11 mouse cellular contexts compared by ENCODE assay signal in genomic region chr12:33062379-33062778, GRCm38 (mm10). TPM values are rescaled to one million over a fixed set of nuclear protein-coding genes. Genes with fewer than 3 reads are reported as not detected.
A peak's percentile ranks its signal among the peaks of the same experiment; 100 is the strongest.
DNase-seq lines count a peak whose midpoint lies in the region; ATAC-seq and TF ChIP-seq lines count a peak whose summit lies in the region.
"Not testable (repeated sequence)": the region's sequence is repeated elsewhere in the genome, so short reads cannot be mapped to it uniquely, and the experiment has no call there.
"Had no signal": no experiment of that assay in that cellular context is flagged by ENCODE, and none has a peak within 500 bp of the region (broad histone marks: within the 10 kb centered on the region; RNA-seq: fewer than 3 reads in every experiment).

No protein-coding gene starts in this region.

- WGBS in heart, embryonic 16.5 days: 19% methylated on average over 2 of the region's 2 CpGs
- WGBS in limb, embryonic 14.5 days: 31% methylated on average over 2 of the region's 2 CpGs

- peak overlapping the region; percentile 54 for H3K27ac ChIP-seq in heart, embryonic 16.5 days (ENCODE audit: low read length)
- H3K27ac ChIP-seq in limb, embryonic 14.5 days (replicated peaks; ENCODE audit: low read depth, low read length): not testable (repeated sequence)

- H3K4me3 ChIP-seq in heart, embryonic 16.5 days (ENCODE audit: low read length); limb, embryonic 14.5 days (replicated peaks; ENCODE audit: low read length): not testable (repeated sequence)

- intact Hi-C loops in heart, postnatal 36 days (cut with DNase I): loop anchor here (5.0 kb wide), 1 partner anchor 35 kb away; no protein-coding TSS in a partner anchor

- H3K9ac ChIP-seq in heart, embryonic 16.5 days (ENCODE audit: low read length); limb, embryonic 14.5 days (ENCODE audit: low read depth, low read length, severe bottlenecking): not testable (repeated sequence)

- not testable (repeated sequence) for H3K4me2 ChIP-seq in heart, embryonic 16.5 days (ENCODE audit: low read depth, low read length); limb, embryonic 14.5 days (replicated peaks; ENCODE audit: low read depth, low read length, severe bottlenecking)

- peak; percentile 56; the same call in 1 of the 2 replicates for ATAC-seq in heart, embryonic 16.5 days (replicated peaks; ENCODE audit: extremely low read depth, insufficient read depth, low FRiP score)
- not testable (repeated sequence) for ATAC-seq in limb, embryonic 14.5 days (ENCODE audit: low FRiP score, low read depth)

- H3K9me3 ChIP-seq in heart, embryonic 16.5 days (replicated peaks; ENCODE audit: control insufficient read depth, low read length); limb, embryonic 14.5 days (ENCODE audit: control insufficient read depth, low read length): not testable (repeated sequence)

- H3K36me3 ChIP-seq in heart, embryonic 16.5 days (ENCODE audit: control insufficient read depth, insufficient read depth); limb, embryonic 14.5 days (ENCODE audit: control insufficient read depth, insufficient read depth, low read length): not testable (repeated sequence)

- DNase-seq in 3T3-L1 (ENCODE audit: low read depth, low spot score): peak; percentile 58
- DNase-seq in adrenal gland, postnatal 10 days: peak; percentile 63
- peak; percentile 68 for DNase-seq in gastrocnemius, adult 18-20 months (ENCODE audit: low spot score)
- peak; percentile 92 for DNase-seq in heart, adult 11 months
- DNase-seq in heart, postnatal 36 days: peak; percentile 26 to 30
- DNase-seq in limb, embryonic 14.5 days (ENCODE audit: low spot score): peak; percentile 34

- H3K4me1 ChIP-seq in heart, embryonic 16.5 days (ENCODE audit: control insufficient read depth, insufficient read depth, low read length): peaks cover 20% of the 10 kb centered on the region
- H3K4me1 ChIP-seq in limb, embryonic 14.5 days (ENCODE audit: control insufficient read depth, insufficient read depth, low read length): peaks cover 14% of the 10 kb centered on the region

- H3K27me3 ChIP-seq in heart, embryonic 16.5 days (ENCODE audit: control insufficient read depth, insufficient read depth, low read length); limb, embryonic 14.5 days (ENCODE audit: control insufficient read depth, insufficient read depth, low read length): not testable (repeated sequence)

- not testable (repeated sequence) for TF ChIP-seq POLR2A in limb, embryonic 14.5 days (IDR thresholded peaks at IDR 0.05; ENCODE audit: borderline replicate concordance, extremely low read depth, insufficient read depth, insufficient read length)

RNA-seq across cellular contexts. Expression of gene Cdhr3, which starts 30.3 kb away (rescaled TPM):
- under 1 TPM in 1 of 2 experiments, not detected in 1; 0.27 TPM for total RNA-seq in adrenal gland, postnatal 10 days (2021)
- total RNA-seq in gastrocnemius, adult 18-20 months (2021): 1 to 10 TPM in 1 of 2 experiments, under 1 TPM in 1; 0.36 to 1.2 TPM
- 0.28 and 0.55 TPM in 2 replicates for polyA plus RNA-seq in heart, embryonic 16.5 days (2015; fragmentation: Nextera tagmentation; extraction: Ambion mirVana)
- under 1 TPM in 1 of 2 experiments, not detected in 1; 0.39 TPM for total RNA-seq in heart, postnatal 36 days (2021)
- 1.0 and 1.5 TPM in 2 replicates for polyA plus RNA-seq in limb, embryonic 14.5 days (2012; rRNA removed)
- 0.32 and 0.43 TPM in 2 replicates for polyA plus RNA-seq in limb, embryonic 14.5 days (2014; fragmentation: Nextera tagmentation; extraction: Ambion mirVana)
- total RNA-seq: MEL had no signal
- polyA plus RNA-seq: C2C12; embryonic facial prominence, embryonic 12.5 days; kidney, adult 2 months had no signal

Comparison
In these comparisons a context has a peak if more than half of its experiments do, and no peak if none do; other contexts are left out.
1. DNase-seq: peak in every context shown above with its lines; median percentile 92 in heart, adult 11 months; 68 in gastrocnemius, adult 18-20 months; 63 in adrenal gland, postnatal 10 days; 58 in 3T3-L1; 34 in limb, embryonic 14.5 days; 28 in heart, postnatal 36 days.